Mouse (Mus musculus) embryonic facial prominence, embryonic 15.5 days (tissue): ENCODE results near the gene 2210407C18Rik. TPM values are rescaled to one million over a fixed set of nuclear protein-coding genes. Genes with fewer than 3 reads are reported as not detected.

Experiments
- ATAC-seq: fragments of 200-750 bp; cut with Nextera tagmentation; 2 replicates; pipeline ENCODE4 v1.8.0; 2017; ENCODE audit warnings: low read depth, moderate TSS enrichment; ENCODE audit not compliant: insufficient number of reproducible peaks, low FRiP score, low TSS enrichment
- H3K27ac ChIP-seq: fragments of 300-500 bp; sonication (generic); replicated peaks from 2 replicates; pipeline ENCODE4 v1.5.1; 2015; ENCODE audit warnings: mild to moderate bottlenecking, inconsistent platforms
- H3K27me3 ChIP-seq: fragments of 300-500 bp; sonication (generic); 2 replicates; pipeline ENCODE4 v1.6.1; 2015; ENCODE audit warnings: inconsistent platforms
- H3K36me3 ChIP-seq: fragments of 300-500 bp; sonication (generic); 2 replicates; pipeline ENCODE4 v1.6.1; 2015; ENCODE audit warnings: mild to moderate bottlenecking, inconsistent platforms
- H3K4me1 ChIP-seq: fragments of 300-500 bp; sonication (generic); 2 replicates; pipeline ENCODE4 v1.6.1; 2015; ENCODE audit warnings: inconsistent platforms
- H3K4me2 ChIP-seq: fragments of 300-500 bp; sonication (generic); replicated peaks from 2 replicates; pipeline ENCODE4 v1.6.1; 2015; ENCODE audit warnings: mild to moderate bottlenecking, inconsistent platforms
- H3K4me3 ChIP-seq: fragments of 300-500 bp; sonication (generic); replicated peaks from 2 replicates; pipeline ENCODE4 v1.5.1; 2015; ENCODE audit warnings: mild to moderate bottlenecking, inconsistent platforms
- H3K9ac ChIP-seq: fragments of 300-500 bp; sonication (generic); 2 replicates; pipeline ENCODE4 v1.6.1; 2015; ENCODE audit warnings: inconsistent platforms
- H3K9me3 ChIP-seq: fragments of 300-500 bp; sonication (generic); replicated peaks from 2 replicates; pipeline ENCODE4 v1.6.1; 2016; ENCODE audit warnings: inconsistent platforms
- WGBS: fragments of 180-500 bp; shearing (Covaris S2); methylation state at CpG from one replicate; pipeline ENCODE4 v1.1.7; 2015; 5-methylcytosine and 5-hydroxymethylcytosine counted together
- polyA plus RNA-seq: library from polyadenylated mRNA; unstranded; fragments of >200 nt; fragmentation: Nextera tagmentation; extraction: Ambion mirVana; gene quantifications from 2 replicates; pipeline ENCODE4 v1.2.1, GENCODE M21; 2015

Gene 2210407C18Rik
- polyA plus RNA-seq, 1 experiment from 2014 or later: not detected

- no peak overlapping the region for H3K9ac ChIP-seq
- H3K4me3 ChIP-seq: no peak overlapping the region
- no peaks in the 10 kb centered on the region for H3K4me1 ChIP-seq
- no peaks in the 10 kb centered on the region for H3K36me3 ChIP-seq
- no peak overlapping the region for H3K4me2 ChIP-seq
- no peaks in the 10 kb centered on the region for H3K27me3 ChIP-seq
- WGBS: 61% methylated on average over 4 of the region's 4 CpGs
- no peak overlapping the region for H3K27ac ChIP-seq
- no peak for ATAC-seq
- no peaks in the 10 kb centered on the region for H3K9me3 ChIP-seq
Observed at GRCm38 (mm10) chr11:58626146-58626545, 10.3 kb upstream of the 2210407C18Rik start.

DNA sequence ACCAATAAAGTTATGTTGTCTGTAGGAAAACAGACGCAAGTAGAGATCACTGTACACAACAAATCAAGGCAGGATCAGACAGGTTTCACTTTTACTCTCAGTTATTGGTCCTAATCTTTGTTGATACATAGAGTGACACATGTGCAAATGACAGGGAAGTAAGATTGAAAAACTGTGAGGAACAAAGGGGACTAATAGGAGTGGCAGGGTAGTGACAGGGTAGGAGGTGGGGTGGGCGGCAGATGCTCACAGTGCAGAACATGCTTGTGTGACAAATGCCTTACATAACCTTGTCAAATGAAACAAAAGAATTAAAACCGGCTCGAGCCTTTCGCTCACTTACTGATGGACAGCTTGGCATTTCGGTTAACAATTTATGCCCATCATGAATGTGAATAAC is 2.9 kb upstream of the 2210407C18Rik start:
- 74% methylated on average over 6 of the region's 6 CpGs for WGBS
- no peak for ATAC-seq
- no peak overlapping the region for H3K9ac ChIP-seq

GRCm38 (mm10) chr11:58618369-58618768 is 2.5 kb upstream of the 2210407C18Rik start:
- no peaks in the 10 kb centered on the region for H3K4me1 ChIP-seq
- no peak overlapping the region for H3K4me3 ChIP-seq
- H3K27me3 ChIP-seq: no peaks in the 10 kb centered on the region
- H3K4me2 ChIP-seq: no peak overlapping the region
- ATAC-seq: no peak
- 66% methylated on average over 3 of the region's 3 CpGs for WGBS
- H3K9me3 ChIP-seq: no peaks in the 10 kb centered on the region
- no peaks in the 10 kb centered on the region for H3K36me3 ChIP-seq
- H3K27ac ChIP-seq: no peak overlapping the region
- H3K9ac ChIP-seq: no peak overlapping the region

More for the DNA sequence above, 2.9 kb upstream of the 2210407C18Rik start:
- H3K27me3 ChIP-seq: no peaks in the 10 kb centered on the region
- no peak overlapping the region for H3K4me2 ChIP-seq
- no peaks in the 10 kb centered on the region for H3K4me1 ChIP-seq
- H3K9me3 ChIP-seq: no peaks in the 10 kb centered on the region
- H3K4me3 ChIP-seq: no peak overlapping the region
- H3K27ac ChIP-seq: no peak overlapping the region
- no peaks in the 10 kb centered on the region for H3K36me3 ChIP-seq

DNA sequence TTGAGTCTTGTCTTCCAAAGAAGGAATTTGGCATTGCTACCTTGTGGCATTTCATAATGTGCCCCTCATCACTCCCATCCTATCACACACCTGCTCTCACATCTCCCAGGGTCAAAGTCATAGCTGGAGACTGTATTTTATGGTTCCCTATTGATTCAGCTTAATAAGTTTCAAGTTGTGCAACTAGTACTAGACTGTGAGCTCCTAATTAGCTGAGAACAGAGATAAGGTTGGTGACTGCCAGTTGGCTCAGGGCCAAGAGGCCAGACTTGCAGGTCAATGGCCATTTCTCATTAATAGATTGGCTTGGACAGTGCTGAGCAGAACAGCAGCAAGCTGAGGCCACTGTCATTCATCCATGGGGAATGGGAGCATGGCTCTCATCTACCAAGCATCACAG is 1.3 kb downstream of the 2210407C18Rik start:
- no peak for ATAC-seq
- H3K4me3 ChIP-seq: no peak overlapping the region
- H3K36me3 ChIP-seq: no peaks in the 10 kb centered on the region
- no peaks in the 10 kb centered on the region for H3K9me3 ChIP-seq
- H3K27ac ChIP-seq: no peak overlapping the region
- H3K4me2 ChIP-seq: no peak overlapping the region
- no peaks in the 10 kb centered on the region for H3K27me3 ChIP-seq
- no peaks in the 10 kb centered on the region for H3K4me1 ChIP-seq
- no peak overlapping the region for H3K9ac ChIP-seq

DNA sequence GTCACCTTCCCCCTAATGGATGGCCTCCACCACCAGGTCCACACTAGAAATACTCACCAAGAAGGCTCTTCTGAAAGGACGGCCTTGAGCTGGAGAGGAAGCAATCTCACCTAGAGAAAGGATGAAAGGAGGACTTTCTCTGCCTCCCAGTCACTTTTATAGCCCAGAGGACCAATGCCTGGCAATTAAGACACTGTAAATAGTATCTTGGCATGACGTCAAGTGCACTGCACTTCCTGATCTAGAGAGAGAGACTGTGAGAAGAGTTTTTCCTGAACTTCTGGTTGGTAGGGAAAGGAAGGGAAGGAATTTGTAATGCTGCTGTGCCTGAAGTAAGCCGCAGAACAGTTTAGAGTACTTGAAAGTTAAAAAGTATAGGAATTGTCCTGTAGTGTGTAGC is 2.5 kb downstream of the 2210407C18Rik start:
- Histone ChIP-seq H3K27me3 (no peaks in the 10 kb centered on the region), H3K27ac (no peak overlapping the region), H3K36me3 (no peaks in the 10 kb centered on the region), H3K9me3 (no peaks in the 10 kb centered on the region), H3K4me1 (no peaks in the 10 kb centered on the region), H3K9ac (no peak overlapping the region), H3K4me2 (no peak overlapping the region), H3K4me3 (no peak overlapping the region)
- no peak for ATAC-seq
- WGBS: 75% methylated on average over 3 of the region's 3 CpGs

DNA sequence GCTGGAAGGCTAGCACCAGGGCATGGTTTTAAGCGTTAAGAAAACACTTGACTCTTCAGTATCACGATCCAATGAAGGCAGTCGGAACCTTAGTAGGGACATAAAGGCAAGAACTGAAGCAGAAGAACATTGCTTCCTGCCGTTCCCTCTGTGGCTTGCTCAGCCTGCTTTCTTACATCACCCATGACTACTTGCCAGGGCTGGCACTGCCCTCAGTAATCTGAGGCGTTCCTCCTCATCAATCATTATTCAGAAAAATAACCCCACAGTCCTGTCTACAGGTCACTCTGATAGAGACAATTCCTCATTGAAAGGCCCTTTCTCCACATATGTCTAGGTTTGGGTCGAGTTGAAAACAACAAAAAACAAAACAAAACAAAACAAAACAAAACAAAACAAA is 8.8 kb downstream of the 2210407C18Rik start:
- Histone ChIP-seq H3K9me3 (no peaks in the 10 kb centered on the region), H3K36me3 (no peaks in the 10 kb centered on the region), H3K27me3 (no peaks in the 10 kb centered on the region), H3K27ac (no peak overlapping the region), H3K9ac (no peak overlapping the region), H3K4me3 (no peak overlapping the region), H3K4me2 (no peak overlapping the region), H3K4me1 (no peaks in the 10 kb centered on the region)
- WGBS: 82% methylated on average over 6 of the region's 6 CpGs
- no peak for ATAC-seq

GRCm38 (mm10) chr11:58606177-58606919 is 9.5 kb downstream of the 2210407C18Rik start:
- no peaks in the 10 kb centered on the region for H3K36me3 ChIP-seq
- no peak for ATAC-seq
- H3K27me3 ChIP-seq: no peaks in the 10 kb centered on the region
- H3K27ac ChIP-seq: no peak overlapping the region
- H3K4me1 ChIP-seq: no peaks in the 10 kb centered on the region
- no peak overlapping the region for H3K9ac ChIP-seq
- 82% methylated on average over 12 of the region's 12 CpGs for WGBS
- no peak overlapping the region for H3K4me2 ChIP-seq
- H3K9me3 ChIP-seq: no peaks in the 10 kb centered on the region
- H3K4me3 ChIP-seq: no peak overlapping the region

GRCm38 (mm10) chr11:58605228-58605627 is 10.6 kb downstream of the 2210407C18Rik start:
- 85% methylated on average over 3 of the region's 3 CpGs for WGBS
- Histone ChIP-seq H3K9me3 (no peaks in the 10 kb centered on the region), H3K4me2 (no peak overlapping the region), H3K36me3 (no peaks in the 10 kb centered on the region), H3K27ac (no peak overlapping the region), H3K4me3 (no peak overlapping the region), H3K27me3 (no peaks in the 10 kb centered on the region), H3K4me1 (no peaks in the 10 kb centered on the region), H3K9ac (no peak overlapping the region)
- ATAC-seq: no peak

DNA sequence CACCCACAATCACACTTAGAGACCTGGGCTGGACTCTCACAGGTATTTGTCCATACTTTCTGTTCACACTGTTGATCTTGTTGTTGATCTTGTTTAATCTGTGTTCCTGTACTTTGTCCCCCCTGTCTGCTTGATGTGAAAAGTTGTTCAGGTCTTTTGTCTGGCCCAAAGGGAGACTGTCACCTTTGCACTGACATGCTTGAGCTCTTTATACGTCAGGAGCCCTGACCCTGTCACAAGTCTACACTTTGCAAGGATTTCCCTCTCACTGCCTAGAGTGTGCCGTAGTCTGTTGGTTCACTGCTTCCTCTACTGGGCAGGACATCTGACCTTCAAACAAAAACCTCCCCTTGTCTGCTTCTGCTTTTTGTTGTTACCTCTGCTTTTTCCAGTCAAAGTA is 11.2 kb downstream of the 2210407C18Rik start:
- H3K4me1 ChIP-seq: no peaks in the 10 kb centered on the region
- no peak overlapping the region for H3K27ac ChIP-seq
- H3K4me2 ChIP-seq: no peak overlapping the region
- H3K9me3 ChIP-seq: no peaks in the 10 kb centered on the region
- H3K27me3 ChIP-seq: no peaks in the 10 kb centered on the region
- no peaks in the 10 kb centered on the region for H3K36me3 ChIP-seq
- H3K4me3 ChIP-seq: no peak overlapping the region
- ATAC-seq: no peak
- no peak overlapping the region for H3K9ac ChIP-seq
- WGBS: 60% methylated on average over 2 of the region's 2 CpGs

- Histone ChIP-seq H3K4me3 (no peak overlapping the region), H3K9ac (no peak overlapping the region), H3K36me3 (no peaks in the 10 kb centered on the region), H3K27me3 (no peaks in the 10 kb centered on the region), H3K27ac (no peak overlapping the region), H3K4me1 (no peaks in the 10 kb centered on the region), H3K9me3 (no peaks in the 10 kb centered on the region), H3K4me2 (no peak overlapping the region)
- 65% methylated on average over 6 of the region's 6 CpGs for WGBS
- ATAC-seq: no peak
Observed at GRCm38 (mm10) chr11:58602800-58603560, 12.9 kb downstream of the 2210407C18Rik start.

- Histone ChIP-seq H3K27ac (no peak overlapping the region), H3K4me1 (no peaks in the 10 kb centered on the region), H3K27me3 (no peaks in the 10 kb centered on the region), H3K36me3 (no peaks in the 10 kb centered on the region), H3K9me3 (no peaks in the 10 kb centered on the region), H3K9ac (no peak overlapping the region), H3K4me2 (no peak overlapping the region), H3K4me3 (no peak overlapping the region)
- ATAC-seq: no peak
Observed at GRCm38 (mm10) chr11:58602062-58602461, 13.8 kb downstream of the 2210407C18Rik start.

DNA sequence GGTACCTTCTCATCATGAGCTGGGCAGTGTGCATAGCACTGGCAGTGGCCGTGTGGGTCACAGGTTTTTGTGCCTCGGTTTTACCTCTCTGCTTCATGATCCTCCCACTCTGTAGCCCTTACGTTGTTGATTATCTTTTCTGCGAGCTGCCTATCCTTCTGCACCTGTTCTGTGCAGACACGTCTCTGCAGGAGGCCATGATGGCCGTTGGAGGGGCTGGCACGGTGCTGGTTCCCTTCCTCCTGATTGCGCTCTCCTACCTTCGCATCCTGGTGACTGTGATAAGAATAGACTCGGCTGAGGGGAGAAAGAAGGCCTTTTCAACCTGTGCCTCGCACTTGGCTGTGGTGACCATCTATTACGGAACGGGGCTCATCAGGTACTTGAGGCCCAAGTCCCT is 18.0 kb downstream of the 2210407C18Rik start:
- ATAC-seq: no peak
- no peak overlapping the region for H3K4me2 ChIP-seq
- no peaks in the 10 kb centered on the region for H3K4me1 ChIP-seq
- no peak overlapping the region for H3K27ac ChIP-seq
- no peaks in the 10 kb centered on the region for H3K36me3 ChIP-seq
- 88% methylated on average over 13 of the region's 13 CpGs for WGBS
- no peaks in the 10 kb centered on the region for H3K9me3 ChIP-seq
- no peaks in the 10 kb centered on the region for H3K27me3 ChIP-seq
- H3K4me3 ChIP-seq: no peak overlapping the region
- no peak overlapping the region for H3K9ac ChIP-seq
